ENCODE assay signal across 8 mouse cellular contexts in genomic region chr6:41091177-41091829, GRCm38 (mm10). TPM values are rescaled to one million over a fixed set of nuclear protein-coding genes. Genes with fewer than 3 reads are reported as not detected.
A peak's percentile ranks its signal among the peaks of the same experiment; 100 is the strongest.
DNase-seq lines count a peak whose midpoint lies in the region; ATAC-seq lines count a peak whose summit lies in the region.

No protein-coding gene starts in this region.

- intact Hi-C loops in heart, postnatal 36 days (cut with DNase I): no loop called here

- H3K4me2 ChIP-seq in hindbrain, embryonic 11.5 days (replicated peaks; ENCODE audit: low read depth, low read length): no peak overlapping the region
- no peak overlapping the region for H3K4me2 ChIP-seq in hindbrain, embryonic 13.5 days

- H3K9ac ChIP-seq in hindbrain, embryonic 11.5 days (ENCODE audit: low read depth, low read length): no peak overlapping the region
- H3K9ac ChIP-seq in hindbrain, embryonic 13.5 days: no peak overlapping the region

- no peaks in the 10 kb centered on the region for H3K27me3 ChIP-seq in hindbrain, embryonic 11.5 days (ENCODE audit: control insufficient read depth, insufficient read depth, low read length)
- no peaks in the 10 kb centered on the region for H3K27me3 ChIP-seq in hindbrain, embryonic 13.5 days

- H3K4me1 ChIP-seq in hindbrain, embryonic 11.5 days (replicated peaks; ENCODE audit: control insufficient read depth, insufficient read depth, low read length): no peaks in the 10 kb centered on the region
- H3K4me1 ChIP-seq in hindbrain, embryonic 13.5 days (replicated peaks): no peaks in the 10 kb centered on the region

- H3K27ac ChIP-seq in hindbrain, embryonic 11.5 days (ENCODE audit: low read depth, low read length): no peak overlapping the region
- no peak overlapping the region for H3K27ac ChIP-seq in hindbrain, embryonic 13.5 days

- H3K4me3 ChIP-seq in hindbrain, embryonic 11.5 days (ENCODE audit: low read depth, low read length): no peak overlapping the region
- H3K4me3 ChIP-seq in hindbrain, embryonic 13.5 days: no peak overlapping the region

- no peaks in the 10 kb centered on the region for H3K9me3 ChIP-seq in hindbrain, embryonic 11.5 days (ENCODE audit: control insufficient read depth, low read length)
- H3K9me3 ChIP-seq in hindbrain, embryonic 13.5 days: no peaks in the 10 kb centered on the region

- 0 out of 2 replicates have a peak, but pooled peaks have one; percentile 25 for ATAC-seq in hindbrain, embryonic 11.5 days (ENCODE audit: low FRiP score)
- no peak for ATAC-seq in hindbrain, embryonic 13.5 days (ENCODE audit: low FRiP score)
- ATAC-seq in CD4-positive, CD25-positive, alpha-beta regulatory T cell, adult 4 months: peak; percentile 61
- peak; percentile 36 for ATAC-seq in activated CD4-positive, CD25-positive, alpha-beta regulatory T cell, adult 4 months
- ATAC-seq in megakaryocyte, adult 5-6 weeks (ENCODE audit: poor library complexity, severe bottlenecking): peak; percentile 70

- WGBS in hindbrain, embryonic 11.5 days: 56% methylated on average over 4 of the region's 4 CpGs
- 54% methylated on average over 4 of the region's 4 CpGs for WGBS in hindbrain, embryonic 13.5 days

- no peaks in the 10 kb centered on the region for H3K36me3 ChIP-seq in hindbrain, embryonic 11.5 days (ENCODE audit: control insufficient read depth, insufficient read depth, low read length)
- no peaks in the 10 kb centered on the region for H3K36me3 ChIP-seq in hindbrain, embryonic 13.5 days

- peak; percentile 34 for DNase-seq in hindbrain, embryonic 11.5 days (ENCODE audit: low spot score)
- no peak for DNase-seq in testis, postnatal 10 days (ENCODE audit: low spot score)
- DNase-seq in testis, postnatal 14 days (ENCODE audit: low spot score): no peak
- DNase-seq in heart, postnatal 36 days: no peak

RNA-seq across cellular contexts. Expression of gene 2210010C04Rik, which starts 56.0 kb away (rescaled TPM):
- polyA plus RNA-seq in hindbrain, embryonic 11.5 days (2014; fragmentation: Nextera tagmentation; extraction: Ambion mirVana): not detected in 2 replicates
- not detected in 2 replicates for polyA plus RNA-seq in hindbrain, embryonic 13.5 days (2015; fragmentation: Nextera tagmentation; extraction: Ambion mirVana)
- polyA plus RNA-seq in CD4-positive, CD25-positive, alpha-beta regulatory T cell, adult 4 months (2017; shearing (Covaris generic)): not detected
- polyA plus RNA-seq in activated CD4-positive, CD25-positive, alpha-beta regulatory T cell, adult 4 months (2017; shearing (Covaris generic)): under 1 TPM in 1 of 2 experiments, not detected in 1; 0.29 TPM
- total RNA-seq in megakaryocyte, adult 5-6 weeks (2015): not detected in 2 replicates
- not detected in 2 replicates for total RNA-seq in megakaryocyte, adult 5-6 weeks (2017)
- not detected for total RNA-seq in heart, postnatal 36 days (2021)
